Mouse (Mus musculus): Measurements from ENCODE around the gene Camk2n2.

DNA sequence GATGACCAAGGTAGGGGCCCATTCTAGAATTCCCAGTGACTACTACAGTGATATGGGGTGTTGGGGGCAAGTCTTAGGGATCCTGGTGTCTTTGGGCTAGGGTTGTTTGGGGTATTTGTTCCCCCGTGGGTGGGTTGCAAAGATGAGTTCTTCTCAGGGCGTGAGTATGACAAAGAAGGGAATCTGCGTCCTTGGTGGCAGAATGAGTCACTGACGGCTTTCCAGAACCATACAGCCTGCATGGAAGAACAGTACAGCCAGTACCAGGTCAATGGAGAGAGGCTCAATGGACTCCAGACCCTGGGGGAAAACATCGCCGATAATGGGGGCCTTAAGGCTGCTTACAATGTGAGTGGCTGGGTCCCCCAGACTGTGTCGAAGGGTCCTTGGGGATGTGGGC, 22.8 kb upstream of the Camk2n2 start:
- TF ChIP-seq GATA1 (IDR thresholded peaks at IDR 0.05; ENCODE audit: borderline replicate concordance, low read length) (no peak), FLI1 (IDR thresholded peaks at IDR 0.05; ENCODE audit: low read length) (no peak)
